Mouse (Mus musculus): ENCODE measurements around the gene 1700003E16Rik.

1700003E16Rik gene

GRCm38 (mm10) chr6:83127419-83127818 is 28.8 kb upstream of the 1700003E16Rik start:
- no peak for DNase-seq (ENCODE audit: low spot score)

DNA sequence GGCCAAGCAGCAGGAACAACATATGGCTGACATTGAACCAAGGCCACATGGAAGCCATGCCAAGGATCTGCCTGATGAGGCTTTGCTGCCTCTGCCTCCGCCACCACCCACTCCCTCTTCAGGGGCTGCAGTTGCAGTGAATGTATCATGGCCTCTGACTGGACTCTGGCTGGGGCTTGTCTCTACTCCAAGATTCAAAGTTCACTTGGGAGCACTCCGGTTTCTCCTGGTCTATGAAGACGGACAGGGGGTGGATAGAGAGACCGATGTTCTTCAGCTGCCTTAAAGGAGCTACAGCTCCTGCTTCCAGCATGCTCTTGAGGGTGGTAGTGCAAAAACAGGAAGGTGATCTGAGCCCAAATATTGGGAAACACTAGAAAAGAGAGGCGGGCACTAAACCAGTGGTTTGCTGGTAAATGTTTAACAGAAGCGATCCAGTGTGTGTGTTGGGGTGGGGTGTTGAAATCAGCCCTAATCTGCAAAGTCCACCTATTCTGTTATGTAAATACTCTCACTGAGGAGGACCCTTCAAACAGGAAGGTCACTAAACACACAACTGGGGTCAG is 24.7 kb upstream of the 1700003E16Rik start:
- no peak for DNase-seq (ENCODE audit: low spot score)

DNA sequence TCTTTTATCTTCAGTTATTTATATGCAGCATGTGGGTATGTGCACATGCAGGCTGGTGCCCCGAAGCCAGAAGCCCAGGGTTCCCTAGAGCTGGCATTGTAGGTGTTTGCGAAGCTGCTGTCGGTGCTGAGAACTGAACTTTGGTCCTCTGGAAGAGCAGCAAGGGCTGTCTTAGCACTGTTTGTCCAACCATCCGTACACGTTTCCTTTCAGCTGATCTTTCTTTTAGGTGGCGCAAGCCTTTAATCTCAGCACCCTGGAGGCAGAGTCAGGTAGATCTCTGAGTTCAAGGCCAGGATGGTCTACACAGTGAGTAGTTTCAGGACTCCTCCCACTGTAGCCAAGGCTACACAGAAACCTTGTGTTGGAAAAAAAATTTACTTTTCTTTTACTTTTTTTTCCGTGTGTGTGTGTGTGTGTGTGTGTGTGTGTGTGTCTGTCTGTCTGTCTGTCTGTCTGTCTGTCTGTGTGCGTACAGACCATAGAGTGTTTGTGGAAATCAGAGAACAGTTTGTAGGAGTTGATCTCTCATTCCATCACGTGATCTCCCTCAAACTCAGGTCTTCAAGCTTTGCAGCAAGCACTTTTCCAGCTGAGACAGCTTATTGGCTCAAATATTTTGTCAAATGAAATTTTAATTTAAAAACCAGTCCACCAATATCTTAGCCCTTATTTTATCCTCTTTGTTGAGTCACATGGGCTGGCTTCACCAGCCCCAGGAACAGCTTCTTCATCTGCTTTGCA is 23.9 kb upstream of the 1700003E16Rik start:
- no peak for DNase-seq (ENCODE audit: low spot score)

DNA sequence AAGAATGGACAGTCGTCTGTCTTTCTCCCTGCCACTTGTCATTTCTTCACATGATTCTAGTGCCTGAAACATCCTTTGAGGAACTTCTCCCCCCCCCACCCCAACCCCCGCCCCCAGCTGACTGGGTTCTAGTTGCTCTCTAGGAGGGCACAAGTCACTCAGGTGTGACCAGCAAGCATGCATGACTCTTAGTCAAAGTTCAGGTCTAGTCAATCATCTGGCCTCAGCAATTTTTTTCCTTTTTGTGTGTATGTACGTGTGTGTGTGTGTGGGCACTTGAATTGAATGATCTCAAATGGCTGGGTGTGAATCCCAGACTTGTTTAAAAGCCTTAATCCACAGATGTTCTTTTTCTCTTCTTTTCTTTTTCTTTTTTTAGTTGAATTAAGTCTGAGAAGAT is 22.0 kb upstream of the 1700003E16Rik start:
- no peak for DNase-seq (ENCODE audit: low spot score)

- no peak for DNase-seq (ENCODE audit: low spot score)
Observed at GRCm38 (mm10) chr6:83134951-83135513, 21.2 kb upstream of the 1700003E16Rik start, which contains the start of gene Rtkn. Rtkn (plus strand) TSS chr6:83135463.

GRCm38 (mm10) chr6:83135571-83136161 is 20.5 kb upstream of the 1700003E16Rik start:
- no peak for DNase-seq (ENCODE audit: low spot score)

DNA sequence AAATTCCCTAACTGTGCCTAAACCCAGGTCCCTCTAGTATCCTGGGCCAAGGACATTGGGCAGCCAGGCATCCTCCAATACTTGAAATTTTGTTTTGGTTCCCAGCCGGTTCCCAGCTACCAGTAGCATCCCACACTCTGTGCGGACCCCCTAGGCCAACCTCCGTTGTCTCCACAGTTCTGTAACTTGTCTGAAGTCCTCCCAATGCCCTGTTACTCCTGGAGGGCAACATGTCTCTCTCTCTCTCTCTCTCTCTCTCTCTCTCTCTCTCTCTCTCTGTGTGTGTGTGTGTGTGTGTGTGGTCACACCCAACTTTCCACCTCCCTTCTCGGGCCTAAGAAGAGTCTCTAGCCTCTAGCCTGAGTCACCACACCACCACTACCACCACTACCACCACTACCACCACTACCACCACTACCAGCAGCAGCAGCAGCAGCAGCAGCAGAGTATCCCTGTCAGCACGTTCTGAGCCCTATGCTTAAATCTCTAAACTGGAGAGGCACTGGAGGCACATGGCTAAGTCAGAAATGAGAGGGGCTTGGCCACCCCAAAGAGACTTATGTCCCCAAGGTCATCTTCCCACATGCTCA is 19.8 kb upstream of the 1700003E16Rik start:
- no peak for DNase-seq (ENCODE audit: low spot score)

DNA sequence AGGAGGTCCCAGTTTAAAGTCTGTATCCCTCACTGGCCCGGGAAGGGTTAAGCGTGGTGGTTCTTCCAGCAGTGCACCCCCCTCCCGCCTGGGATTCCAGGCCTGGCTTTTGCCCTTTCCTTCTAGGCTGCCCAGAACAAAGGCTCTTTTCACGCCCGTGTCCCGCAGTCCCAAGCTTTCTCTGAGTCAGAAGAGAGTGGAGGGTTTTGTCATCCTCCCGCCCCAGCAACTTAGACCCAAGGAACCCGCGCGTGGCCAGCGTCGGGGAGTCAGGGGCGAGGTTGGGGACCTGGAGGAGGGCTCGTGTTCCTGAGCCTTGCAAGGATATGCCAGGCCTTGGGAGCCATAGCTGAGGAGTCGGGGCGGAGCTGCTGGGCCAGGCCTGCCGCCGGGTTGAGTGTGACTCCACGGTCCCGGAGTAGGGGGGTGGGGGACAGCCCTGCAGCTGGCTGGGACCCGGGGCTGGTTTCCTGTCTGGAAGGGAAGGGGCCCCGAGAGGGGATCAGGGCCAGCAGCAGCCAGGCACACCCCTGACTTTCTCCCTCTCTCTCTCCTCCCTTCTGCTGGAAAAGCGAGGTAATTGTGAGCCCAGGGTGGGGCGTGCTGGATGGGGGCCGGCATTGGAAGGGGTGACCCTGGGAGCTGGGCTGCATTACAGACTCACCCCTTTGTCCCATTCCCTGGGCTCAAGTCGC is 19.2 kb upstream of the 1700003E16Rik start:
- peak; percentile 74 for DNase-seq (ENCODE audit: low spot score)

- peak; percentile 90 for DNase-seq (ENCODE audit: low spot score)
Observed at GRCm38 (mm10) chr6:83137576-83137950, 18.6 kb upstream of the 1700003E16Rik start.

DNA sequence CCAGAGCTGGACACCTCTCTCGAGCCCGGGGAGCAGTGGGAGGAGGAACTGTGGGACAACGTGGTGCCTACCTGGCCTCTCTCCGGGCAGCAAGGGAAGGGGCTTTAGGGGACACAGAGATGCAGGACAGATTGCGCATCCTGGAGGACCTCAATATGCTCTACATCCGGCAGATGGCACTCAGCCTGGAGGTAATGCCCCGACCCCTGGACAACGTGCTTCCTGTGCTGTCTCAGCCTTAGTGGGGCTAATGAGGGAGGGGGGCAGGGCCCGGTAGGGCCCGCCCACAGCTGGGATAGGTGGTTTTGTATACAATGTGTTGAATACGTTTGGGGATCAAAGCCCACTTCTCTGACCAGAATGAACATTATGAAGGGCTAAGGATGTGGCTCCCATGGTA is 18.1 kb upstream of the 1700003E16Rik start:
- DNase-seq (ENCODE audit: low spot score) = peak; percentile 76

DNA sequence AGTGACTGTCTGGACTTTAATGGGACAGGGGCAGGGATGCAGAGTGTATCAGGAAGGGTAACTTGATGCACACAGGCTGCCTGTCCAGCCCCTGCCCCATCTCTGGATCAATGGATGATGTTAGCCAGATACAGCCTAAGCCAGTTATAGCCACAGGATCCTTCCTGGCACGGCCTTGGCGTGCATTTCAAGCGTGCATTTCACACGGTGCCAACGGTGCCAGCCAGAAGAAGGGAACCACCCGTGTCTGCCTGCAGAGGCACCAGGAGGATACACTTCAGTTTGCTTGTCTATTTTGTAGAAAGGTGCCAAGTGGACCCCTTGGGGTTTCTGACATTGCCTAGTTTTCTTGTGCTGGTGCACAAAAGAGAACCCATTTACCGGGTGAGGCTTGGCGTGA is 16.2 kb upstream of the 1700003E16Rik start:
- peak; percentile 81 for DNase-seq (ENCODE audit: low spot score)

GRCm38 (mm10) chr6:83141636-83142035 is 14.6 kb upstream of the 1700003E16Rik start:
- peak; percentile 83 for DNase-seq (ENCODE audit: low spot score)

GRCm38 (mm10) chr6:83142211-83142731 is 13.9 kb upstream of the 1700003E16Rik start:
- DNase-seq (ENCODE audit: low spot score) = peak; percentile 87

GRCm38 (mm10) chr6:83142886-83143285 is 13.3 kb upstream of the 1700003E16Rik start:
- peak; percentile 36 for DNase-seq (ENCODE audit: low spot score)

DNA sequence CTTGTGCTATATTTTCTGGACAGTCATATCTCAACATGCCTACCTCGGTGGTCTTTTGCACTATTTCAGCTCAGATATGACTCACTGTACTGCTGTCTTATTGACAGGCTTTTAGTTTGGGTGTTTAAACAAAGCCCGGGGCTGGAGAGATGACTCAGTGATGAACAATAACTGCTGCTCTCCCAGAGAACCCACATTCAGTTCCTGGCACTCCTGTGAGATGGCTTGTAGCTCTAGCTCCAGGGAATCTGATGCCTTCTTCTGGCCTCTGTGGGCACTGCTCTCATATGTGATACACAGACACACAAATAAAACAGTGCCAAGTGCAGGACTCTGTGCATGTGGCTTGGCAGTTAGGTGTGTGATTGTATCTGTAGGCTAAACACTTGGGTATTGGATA is 11.0 kb upstream of the 1700003E16Rik start:
- DNase-seq (ENCODE audit: low spot score) = peak; percentile 32

GRCm38 (mm10) chr6:83145805-83146204 is 10.4 kb upstream of the 1700003E16Rik start:
- DNase-seq (ENCODE audit: low spot score) = no peak

- DNase-seq (ENCODE audit: low spot score) = no peak
Observed at GRCm38 (mm10) chr6:83147280-83147679, 8.9 kb upstream of the 1700003E16Rik start.

DNA sequence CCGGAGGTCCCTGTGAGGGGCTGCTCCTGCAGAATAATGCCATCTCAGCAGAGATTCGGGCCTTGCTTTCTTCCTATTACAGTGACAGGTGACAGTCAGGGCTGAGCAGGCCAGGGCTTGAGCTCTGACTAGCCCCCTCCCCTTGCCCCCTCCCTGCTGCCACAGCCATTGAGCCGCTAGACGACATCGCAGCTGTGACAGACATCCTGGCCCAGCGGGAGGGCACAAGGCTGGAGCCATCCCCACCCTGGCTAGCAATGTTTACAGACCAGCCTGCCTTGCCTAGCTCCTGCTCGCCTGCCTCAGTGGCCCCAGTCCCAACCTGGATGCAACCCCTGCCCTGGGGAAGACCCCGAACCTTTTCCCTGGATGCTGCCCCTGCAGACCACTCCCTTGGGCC is 4.5 kb upstream of the 1700003E16Rik start:
- DNase-seq (ENCODE audit: low spot score) = no peak

DNA sequence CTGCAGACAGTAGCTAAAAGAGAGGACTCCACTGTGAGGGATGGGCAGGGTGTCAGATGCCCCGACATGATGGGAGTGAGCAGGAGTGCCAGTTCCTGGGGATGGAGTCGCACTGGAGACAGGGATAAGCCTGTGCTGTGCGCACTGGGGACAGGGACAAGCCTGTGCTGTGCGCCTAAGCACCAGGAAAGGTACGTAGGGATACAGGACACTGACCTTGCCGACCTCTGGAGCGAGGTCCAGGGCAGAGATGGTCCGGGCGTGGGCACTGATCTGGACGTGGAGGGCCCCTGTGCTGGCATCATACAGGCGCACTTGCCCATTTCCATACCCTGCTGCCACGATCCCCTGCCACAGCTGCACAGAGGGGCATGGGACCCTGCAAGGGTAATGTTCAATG is 3.2 kb upstream of the 1700003E16Rik start:
- no peak for DNase-seq (ENCODE audit: low spot score)

DNA sequence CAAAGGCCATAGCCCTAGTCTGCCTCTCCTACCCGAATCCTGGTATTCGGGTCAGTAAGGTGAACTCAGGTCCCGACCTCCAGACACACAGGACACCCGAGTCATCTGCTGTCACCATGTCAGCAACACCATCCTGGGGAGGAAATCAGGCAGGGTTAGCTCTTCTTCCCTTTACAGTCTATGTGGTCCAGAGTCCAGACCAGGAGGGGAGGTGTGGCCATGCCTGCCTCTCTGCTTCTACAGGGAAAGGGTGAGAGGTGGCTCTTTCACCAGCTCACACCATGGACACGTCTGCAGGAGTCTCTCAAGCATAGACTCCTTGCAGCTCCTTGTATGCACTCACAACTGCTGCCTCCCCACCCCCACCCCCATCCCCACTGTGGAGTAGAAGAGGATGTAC is 2.7 kb upstream of the 1700003E16Rik start:
- no peak for DNase-seq (ENCODE audit: low spot score)

GRCm38 (mm10) chr6:83155552-83156238 is 509 bp upstream of the 1700003E16Rik start:
- DNase-seq (ENCODE audit: low spot score) = peak; percentile 57
